Mouse (Mus musculus): Measurements from ENCODE around the gene Igf2bp3. TPM values are rescaled to one million over a fixed set of nuclear protein-coding genes. Genes with fewer than 3 reads are reported as not detected.

Igf2bp3 gene
- polyA plus RNA-seq, 1 experiment from 2014 or later: 18.8 TPM

- Histone ChIP-seq H3K36me3 (peaks cover 3% of the 10 kb centered on the region), H3K4me2 (no peak overlapping the region), H3K27ac (replicated peaks) (no peak overlapping the region), H3K9me3 (replicated peaks) (no peaks in the 10 kb centered on the region), H3K4me3 (replicated peaks) (no peak overlapping the region), H3K27me3 (replicated peaks) (no peaks in the 10 kb centered on the region), H3K4me1 (peaks cover 10% of the 10 kb centered on the region), H3K9ac (replicated peaks) (no peak overlapping the region)
- ATAC-seq (ENCODE audit: low FRiP score): no peak
- WGBS: 93% methylated on average over 3 of the region's 3 CpGs
Measured at GRCm38 (mm10) chr6:49120370-49120769, 94.4 kb downstream of the Igf2bp3 start.

- 80% methylated on average over 1 of the region's 1 CpGs for WGBS
- no peak overlapping the region for H3K27ac ChIP-seq (replicated peaks)
- H3K27me3 ChIP-seq (replicated peaks): no peaks in the 10 kb centered on the region
- H3K4me2 ChIP-seq: no peak overlapping the region
- H3K36me3 ChIP-seq: no peaks in the 10 kb centered on the region; the same call in none of the 2 replicates
- H3K4me1 ChIP-seq: peaks cover 10% of the 10 kb centered on the region
- no peaks in the 10 kb centered on the region for H3K9me3 ChIP-seq (replicated peaks)
- no peak overlapping the region for H3K9ac ChIP-seq (replicated peaks)
- no peak for ATAC-seq (ENCODE audit: low FRiP score)
- no peak overlapping the region for H3K4me3 ChIP-seq (replicated peaks)
Measured at GRCm38 (mm10) chr6:49119462-49120135, 95.2 kb downstream of the Igf2bp3 start.

- 82% methylated on average over 8 of the region's 8 CpGs for whole genome bisulfite sequencing
- Histone ChIP-seq H3K27ac (replicated peaks) (no peak overlapping the region), H3K9me3 (replicated peaks) (no peaks in the 10 kb centered on the region), H3K36me3 (no peaks in the 10 kb centered on the region; the same call in none of the 2 replicates), H3K9ac (replicated peaks) (no peak overlapping the region), H3K27me3 (replicated peaks) (no peaks in the 10 kb centered on the region), H3K4me1 (peaks cover 14% of the 10 kb centered on the region), H3K4me3 (replicated peaks) (no peak overlapping the region), H3K4me2 (no peak overlapping the region)
- no peak for ATAC-seq (ENCODE audit: low FRiP score)
Measured at GRCm38 (mm10) chr6:49118446-49118845, 96.3 kb downstream of the Igf2bp3 start.

GRCm38 (mm10) chr6:49116241-49116640 is 98.5 kb downstream of the Igf2bp3 start:
- Histone ChIP-seq H3K9ac (replicated peaks) (no peak overlapping the region), H3K36me3 (no peaks in the 10 kb centered on the region), H3K4me1 (peaks cover 14% of the 10 kb centered on the region), H3K9me3 (replicated peaks) (no peaks in the 10 kb centered on the region), H3K27ac (replicated peaks) (no peak overlapping the region), H3K27me3 (replicated peaks) (no peaks in the 10 kb centered on the region), H3K4me3 (replicated peaks) (no peak overlapping the region), H3K4me2 (no peak overlapping the region)
- 94% methylated on average over 8 of the region's 8 CpGs for WGBS
- no peak for ATAC-seq (ENCODE audit: low FRiP score)

- ATAC-seq (ENCODE audit: low FRiP score): no peak
- Histone ChIP-seq H3K4me2 (no peak overlapping the region), H3K27me3 (replicated peaks) (no peaks in the 10 kb centered on the region), H3K36me3 (no peaks in the 10 kb centered on the region), H3K9me3 (replicated peaks) (no peaks in the 10 kb centered on the region), H3K4me3 (replicated peaks) (no peak overlapping the region), H3K9ac (replicated peaks) (no peak overlapping the region), H3K4me1 (peaks cover 14% of the 10 kb centered on the region), H3K27ac (replicated peaks) (no peak overlapping the region)
- WGBS: 86% methylated on average over 5 of the region's 5 CpGs
Measured at GRCm38 (mm10) chr6:49115550-49115949, 99.2 kb downstream of the Igf2bp3 start.

GRCm38 (mm10) chr6:49114457-49114856 is 100.3 kb downstream of the Igf2bp3 start:
- WGBS: 77% methylated on average over 6 of the region's 6 CpGs
- Histone ChIP-seq H3K27me3 (replicated peaks) (no peaks in the 10 kb centered on the region), H3K4me1 (peaks cover 8% of the 10 kb centered on the region; the same call in 1 of the 2 replicates), H3K9ac (replicated peaks) (no peak overlapping the region), H3K27ac (replicated peaks) (no peak overlapping the region), H3K9me3 (replicated peaks) (no peaks in the 10 kb centered on the region), H3K4me3 (replicated peaks) (no peak overlapping the region), H3K36me3 (no peaks in the 10 kb centered on the region), H3K4me2 (no peak overlapping the region)
- ATAC-seq (ENCODE audit: low FRiP score): no peak

GRCm38 (mm10) chr6:49113895-49114294 is 100.9 kb downstream of the Igf2bp3 start:
- Histone ChIP-seq H3K4me2 (no peak overlapping the region), H3K4me1 (0 out of 2 replicates have a peak, but pooled peaks cover 7% of the 10 kb centered on the region), H3K27ac (replicated peaks) (no peak overlapping the region), H3K9ac (replicated peaks) (no peak overlapping the region), H3K9me3 (replicated peaks) (no peaks in the 10 kb centered on the region), H3K36me3 (0 out of 2 replicates have a peak, but pooled peaks cover 1% of the 10 kb centered on the region), H3K4me3 (replicated peaks) (no peak overlapping the region), H3K27me3 (replicated peaks) (no peaks in the 10 kb centered on the region)
- 31% methylated on average over 7 of the region's 7 CpGs for WGBS
- ATAC-seq (ENCODE audit: low FRiP score): no peak

- Histone ChIP-seq H3K9ac (replicated peaks) (no peak overlapping the region), H3K36me3 (peaks cover 29% of the 10 kb centered on the region), H3K4me1 (0 out of 2 replicates have a peak, but pooled peaks cover 4% of the 10 kb centered on the region), H3K27ac (replicated peaks) (no peak overlapping the region), H3K9me3 (replicated peaks) (no peaks in the 10 kb centered on the region), H3K4me2 (no peak overlapping the region), H3K4me3 (replicated peaks) (no peak overlapping the region), H3K27me3 (replicated peaks) (no peaks in the 10 kb centered on the region)
- no peak for ATAC-seq (ENCODE audit: low FRiP score)
- WGBS: 94% methylated on average over 2 of the region's 2 CpGs
Measured at GRCm38 (mm10) chr6:49109196-49109595, 105.6 kb downstream of the Igf2bp3 start.

GRCm38 (mm10) chr6:49106746-49107500 is 107.8 kb downstream of the Igf2bp3 start:
- Histone ChIP-seq H3K9me3 (replicated peaks) (no peaks in the 10 kb centered on the region), H3K4me2 (no peak overlapping the region), H3K4me1 (no peaks in the 10 kb centered on the region), H3K9ac (replicated peaks) (no peak overlapping the region), H3K4me3 (replicated peaks) (no peak overlapping the region), H3K27ac (replicated peaks) (no peak overlapping the region), H3K27me3 (replicated peaks) (no peaks in the 10 kb centered on the region), H3K36me3 (peaks cover 29% of the 10 kb centered on the region)
- ATAC-seq (ENCODE audit: low FRiP score): no peak
- whole genome bisulfite sequencing: 85% methylated on average over 15 of the region's 15 CpGs

- peaks cover 17% of the 10 kb centered on the region for H3K4me1 ChIP-seq
- WGBS: 81% methylated on average over 1 of the region's 1 CpGs
- H3K4me3 ChIP-seq (replicated peaks): no peak overlapping the region
- H3K27me3 ChIP-seq (replicated peaks): no peaks in the 10 kb centered on the region
- H3K4me2 ChIP-seq: no peak overlapping the region
- no peak for ATAC-seq (ENCODE audit: low FRiP score)
- H3K27ac ChIP-seq (replicated peaks): no peak overlapping the region
- H3K9ac ChIP-seq (replicated peaks): no peak overlapping the region
- no peaks in the 10 kb centered on the region for H3K9me3 ChIP-seq (replicated peaks)
- H3K36me3 ChIP-seq: peaks cover 9% of the 10 kb centered on the region
Measured at GRCm38 (mm10) chr6:49099086-49099485, 115.7 kb downstream of the Igf2bp3 start.

- Histone ChIP-seq H3K4me2 (no peak overlapping the region), H3K4me1 (peaks cover 17% of the 10 kb centered on the region), H3K9ac (replicated peaks) (no peak overlapping the region), H3K9me3 (replicated peaks) (no peaks in the 10 kb centered on the region), H3K36me3 (peaks cover 12% of the 10 kb centered on the region), H3K27ac (replicated peaks) (peak overlapping the region; percentile 65; the same call in 1 of the 2 replicates), H3K4me3 (replicated peaks) (no peak overlapping the region), H3K27me3 (replicated peaks) (no peaks in the 10 kb centered on the region)
- ATAC-seq (ENCODE audit: low FRiP score): no peak
- WGBS: 80% methylated on average over 5 of the region's 5 CpGs
Measured at GRCm38 (mm10) chr6:49097596-49098110, 117.1 kb downstream of the Igf2bp3 start.

All from neural tube, embryonic 15.5 days (tissue).